Mouse (Mus musculus) heart, embryonic 13.5 days (tissue): ENCODE results near the gene Gpx3. TPM values are rescaled to one million over a fixed set of nuclear protein-coding genes. Genes with fewer than 3 reads are reported as not detected.

Experiments used
- polyA plus RNA-seq: library from polyadenylated mRNA; unstranded; fragments of >200 nt; fragmentation: Nextera tagmentation; extraction: Ambion mirVana; gene quantifications from 2 replicates; pipeline ENCODE4 v1.2.1, GENCODE M21; 2015

Gpx3 gene
- polyA plus RNA-seq, 1 experiment from 2014 or later, result 1,129 TPM

Other genes starting within 250 kb of the Gpx3 start
- 56.0 and 57.8 TPM in 2 replicates for gene Cdc42se2, start 114.8 kb upstream of the Gpx3 start, polyA plus RNA-seq
- 12.2 and 17.2 TPM in 2 replicates for gene Lyrm7, start 41.5 kb upstream of the Gpx3 start, polyA plus RNA-seq
- 637 and 710 TPM in 2 replicates for gene Hint1, start 36.1 kb upstream of the Gpx3 start, polyA plus RNA-seq
- 18.6 and 21.2 TPM in 2 replicates for gene Tnip1, start 60.5 kb downstream of the Gpx3 start, polyA plus RNA-seq
- gene Anxa6, start 131.0 kb downstream of the Gpx3 start, polyA plus RNA-seq, result 315 and 354 TPM in 2 replicates
- 18.8 and 20.8 TPM in 2 replicates for gene Ccdc69, start 175.7 kb downstream of the Gpx3 start, polyA plus RNA-seq
- 42.2 and 45.3 TPM in 2 replicates for gene Gm2a, start 195.7 kb downstream of the Gpx3 start, polyA plus RNA-seq
- not detected in 2 replicates for gene Slc36a3, start 249.3 kb downstream of the Gpx3 start, polyA plus RNA-seq